Mouse (Mus musculus): ENCODE results near the gene Serping1. TPM values are rescaled to one million over a fixed set of nuclear protein-coding genes. Genes with fewer than 3 reads are reported as not detected.

Serping1 gene
- 9.7 and 14.3 TPM in 2 replicates for polyA plus RNA-seq (2021; fragmentation: Nextera tagmentation)
- long read RNA-seq, experiment 1, partial matches to known transcripts: 13 of 13 reads
- long read RNA-seq, experiment 1, other reads (novel, unspliced or antisense): 0 of 13 reads
- long read RNA-seq, experiment 2, partial matches to known transcripts: 12 of 15 reads
- long read RNA-seq, experiment 2, other reads (novel, unspliced or antisense): 1 of 15 reads

DNA sequence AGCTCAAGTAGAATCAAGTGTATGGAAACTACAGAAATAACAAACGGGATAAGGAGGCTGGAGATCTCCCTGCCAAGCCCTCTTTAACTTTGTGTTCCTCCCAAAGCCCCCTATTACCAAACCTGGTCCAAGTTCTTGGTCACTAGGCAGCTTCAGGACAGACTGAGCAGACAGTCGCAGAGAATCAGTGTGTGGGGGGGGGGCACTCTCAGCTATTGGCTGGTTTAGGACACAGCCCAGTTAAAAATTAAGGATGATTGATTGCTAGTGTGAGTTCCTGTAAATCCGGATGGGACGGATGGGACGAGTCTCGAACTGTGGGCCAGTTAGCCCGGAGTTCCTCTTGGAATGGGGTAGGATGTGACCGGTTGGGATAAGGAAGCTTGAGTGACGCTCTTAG lies at the start of gene Serping1:
Gene Serping1 (minus strand): TSS at position 204 of the 400 bp plus-strand sequence.

DNA sequence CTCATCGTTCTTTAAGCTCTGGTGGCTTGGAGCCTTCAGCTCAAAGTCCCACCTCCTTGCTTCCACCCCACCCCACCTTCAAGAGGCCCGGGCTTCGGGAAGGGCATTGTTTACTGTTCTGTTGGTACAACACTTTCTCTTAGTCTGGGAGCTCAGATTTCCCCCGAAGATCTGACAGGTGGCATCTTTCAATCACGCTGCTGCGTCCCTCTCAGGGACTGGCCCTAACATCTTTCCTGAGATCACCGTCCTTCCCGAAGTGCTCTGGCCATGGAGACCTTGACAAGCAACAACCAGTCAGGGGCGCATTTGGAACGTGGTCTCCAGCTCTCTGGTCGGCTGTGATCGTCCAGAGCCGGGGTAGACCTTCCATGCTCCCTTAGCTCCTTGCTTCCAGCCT lies 47.3 kb upstream of the Serping1 start, which contains the start of gene Smtnl1:
Gene Smtnl1 (minus strand): TSS at position 101 of the 400 bp plus-strand sequence.

DNA sequence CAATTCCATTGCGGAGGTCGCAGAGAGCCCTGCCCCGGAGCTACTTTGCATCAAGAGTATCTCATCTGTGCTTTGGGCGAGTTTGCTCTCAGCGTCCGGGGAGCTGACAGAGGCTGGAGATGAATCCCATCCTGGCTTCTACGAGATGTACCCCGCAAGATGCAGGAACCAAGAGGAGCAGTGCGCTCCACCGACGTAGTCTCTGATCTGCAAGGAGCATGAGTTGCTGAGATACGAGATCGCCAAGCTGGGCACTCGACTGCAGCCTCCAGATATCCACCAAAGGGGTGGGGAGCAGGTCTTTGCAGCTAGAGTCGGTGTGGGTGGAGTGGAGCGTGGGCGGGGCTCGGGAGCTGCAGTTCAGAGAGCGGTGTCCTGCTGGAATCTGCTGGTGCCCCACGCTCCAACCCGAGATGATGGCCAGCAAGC lies 23.3 kb upstream of the Serping1 start, which contains the start of gene Ube2l6:
Gene Ube2l6 (plus strand): TSS at position 336 of the 429 bp plus-strand sequence.

DNA sequence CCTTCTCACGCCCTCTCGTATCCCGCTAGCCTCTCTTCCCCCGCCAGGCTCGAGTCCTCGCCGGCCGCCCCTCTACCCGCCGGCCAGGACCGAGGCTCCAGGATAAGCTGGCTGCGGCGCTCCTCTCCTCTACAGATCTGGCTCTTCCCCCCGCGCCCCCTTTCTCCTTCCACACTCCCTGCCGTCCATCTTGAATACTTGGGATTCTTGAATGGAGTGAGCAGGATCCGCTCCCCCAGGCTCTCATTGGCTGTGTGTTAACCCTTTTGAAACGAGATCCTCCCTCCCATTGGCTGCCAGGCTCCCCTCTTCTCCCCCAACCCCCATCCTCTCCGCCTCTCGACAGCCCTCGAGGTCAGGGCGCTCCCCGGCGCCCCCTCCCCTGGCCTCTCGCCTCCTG lies 31.7 kb downstream of the Serping1 start, which contains the start of gene Gm19426:
Gene Gm19426 (minus strand): TSS at position 95 of the 400 bp plus-strand sequence.

DNA sequence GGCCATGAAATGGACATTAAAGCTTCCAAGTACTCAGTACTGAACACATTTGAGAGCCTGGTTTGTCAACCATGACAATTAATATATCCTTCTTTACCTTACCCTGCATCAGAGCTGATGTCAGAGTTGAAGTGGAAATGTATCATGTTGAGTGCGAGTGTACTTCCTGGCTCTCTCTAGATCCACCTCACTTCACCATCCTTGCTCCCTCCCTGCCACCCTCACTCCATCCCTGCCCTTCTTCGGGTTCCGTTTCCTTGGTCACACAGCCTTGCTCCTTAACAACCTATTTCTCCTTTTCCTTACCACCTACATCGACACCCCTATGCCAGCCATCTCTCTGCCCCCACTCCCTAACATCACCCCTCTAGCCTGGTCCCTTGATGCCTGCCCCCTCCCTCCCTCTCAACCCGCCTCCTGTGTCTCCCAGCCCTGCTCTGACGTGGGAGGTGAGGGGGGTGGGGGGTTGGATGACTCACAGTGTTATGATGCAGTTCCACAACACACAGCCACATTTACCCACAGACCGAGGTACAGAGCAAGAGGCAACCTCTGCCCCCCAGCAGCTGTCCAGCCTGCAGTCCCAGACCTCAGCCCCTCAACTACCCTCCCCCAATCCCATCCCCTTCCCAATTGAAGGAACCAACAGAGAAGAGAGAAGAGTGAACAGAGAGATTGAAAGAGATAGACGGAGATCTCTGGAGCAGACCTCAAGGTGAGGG lies 41.5 kb downstream of the Serping1 start, which contains the start of gene Ypel4:
Gene Ypel4 (plus strand): TSS at position 480 of the 722 bp plus-strand sequence.

DNA sequence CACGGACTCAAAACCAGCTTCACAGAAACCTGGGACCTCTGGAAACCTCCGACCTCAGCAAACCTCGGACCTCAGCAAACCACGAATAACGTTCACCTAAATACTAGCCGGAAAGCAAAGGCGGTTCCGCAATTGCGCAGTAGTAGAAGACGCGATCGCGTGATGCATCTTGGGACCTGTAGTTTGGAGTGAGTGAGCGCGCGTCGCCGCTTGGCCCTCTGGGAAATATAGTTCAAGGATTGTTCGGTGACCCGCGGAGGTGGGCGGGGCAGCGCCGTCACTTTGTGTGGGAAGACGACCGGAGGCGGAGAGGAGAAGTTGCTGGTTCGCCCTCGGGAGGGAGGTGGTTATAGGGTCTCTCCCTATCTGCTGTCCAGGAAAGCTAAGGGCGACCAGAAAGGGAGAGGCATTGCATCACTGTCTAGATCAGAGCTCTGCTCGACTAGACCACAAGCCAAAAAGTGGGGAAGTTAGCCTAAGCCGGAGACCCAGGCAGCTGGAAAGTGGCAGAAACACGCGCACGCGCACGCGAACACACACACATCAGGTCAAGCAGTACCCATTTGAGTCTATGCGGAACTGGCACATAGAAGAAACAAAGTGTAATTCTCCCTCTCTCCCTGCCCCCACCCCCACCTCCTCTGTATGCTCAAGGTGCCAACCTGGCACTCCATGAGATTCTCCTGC lies 47.9 kb downstream of the Serping1 start, which contains the start of gene Clp1:
Gene Clp1 (minus strand): TSS at position 179 of the 687 bp plus-strand sequence.

Other genes starting within 250 kb of the Serping1 start
- gene Ctnnd1, start 124.7 kb downstream of the Serping1 start, polyA plus RNA-seq (2021; fragmentation: Nextera tagmentation): 5.0 and 5.6 TPM in 2 replicates
- gene Btbd18, start 116.4 kb downstream of the Serping1 start, polyA plus RNA-seq (2021; fragmentation: Nextera tagmentation): 0.06 TPM in 1 of 2 replicates, not detected in the other
- 94.1 and 109 TPM in 2 replicates for gene Selenoh, start 104.7 kb downstream of the Serping1 start, polyA plus RNA-seq (2021; fragmentation: Nextera tagmentation)
- gene Gm28635, start 97.4 kb downstream of the Serping1 start, polyA plus RNA-seq (2021; fragmentation: Nextera tagmentation): not detected in 2 replicates
- 14.4 and 25.0 TPM in 2 replicates for gene Med19, start 97.0 kb downstream of the Serping1 start, polyA plus RNA-seq (2021; fragmentation: Nextera tagmentation)
- gene Tmx2, start 96.3 kb downstream of the Serping1 start, polyA plus RNA-seq (2021; fragmentation: Nextera tagmentation): 239 and 350 TPM in 2 replicates
- 5.5 and 8.0 TPM in 2 replicates for gene Zdhhc5, start 60.3 kb downstream of the Serping1 start, polyA plus RNA-seq (2021; fragmentation: Nextera tagmentation)
- 10.4 and 10.5 TPM in 2 replicates for gene Clp1, start 48.1 kb downstream of the Serping1 start, polyA plus RNA-seq (2021; fragmentation: Nextera tagmentation)
- gene Ypel4, start 41.4 kb downstream of the Serping1 start, polyA plus RNA-seq (2021; fragmentation: Nextera tagmentation): 19.6 and 26.9 TPM in 2 replicates
- gene Gm19426, start 31.8 kb downstream of the Serping1 start, polyA plus RNA-seq (2021; fragmentation: Nextera tagmentation): 0.70 and 1.2 TPM in 2 replicates
- 7.5 and 12.5 TPM in 2 replicates for gene Ube2l6, start 23.4 kb upstream of the Serping1 start, polyA plus RNA-seq (2021; fragmentation: Nextera tagmentation)
- not detected in 2 replicates for gene Smtnl1, start 47.2 kb upstream of the Serping1 start, polyA plus RNA-seq (2021; fragmentation: Nextera tagmentation)
- gene Timm10, start 51.6 kb upstream of the Serping1 start, polyA plus RNA-seq (2021; fragmentation: Nextera tagmentation): 174 and 190 TPM in 2 replicates
- gene Slc43a1, start 63.4 kb upstream of the Serping1 start, polyA plus RNA-seq (2021; fragmentation: Nextera tagmentation): 0.14 and 0.29 TPM in 2 replicates
- gene Rtn4rl2, start 111.3 kb upstream of the Serping1 start, polyA plus RNA-seq (2021; fragmentation: Nextera tagmentation): 5.6 and 49.3 TPM in 2 replicates
- gene Slc43a3, start 161.1 kb upstream of the Serping1 start, polyA plus RNA-seq (2021; fragmentation: Nextera tagmentation): 0.51 and 0.83 TPM in 2 replicates
- not detected in 2 replicates for gene Prg2, start 205.0 kb upstream of the Serping1 start, polyA plus RNA-seq (2021; fragmentation: Nextera tagmentation)
- not detected in 2 replicates for gene Prg3, start 212.8 kb upstream of the Serping1 start, polyA plus RNA-seq (2021; fragmentation: Nextera tagmentation)